Mouse (Mus musculus) heart, adult 2 months (tissue): ENCODE data around the gene Hsd3b7. TPM values are rescaled to one million over a fixed set of nuclear protein-coding genes. Genes with fewer than 3 reads are reported as not detected.

Experiments
- DNase-seq, 2 experiments: peaks; one replicate each; pipeline ENCODE4 v3.0.0; 2021
- H3K27ac ChIP-seq: fragments of 200-600 bp; 2 replicates; pipeline ENCODE4 v1.8.1; 2022
- H3K27me3 ChIP-seq: fragments of 200-500 bp; 2 replicates; pipeline ENCODE4 v1.6.1; 2012; ENCODE audit warnings: mild to moderate bottlenecking, low read length, inconsistent platforms, mixed read lengths; ENCODE audit not compliant: control insufficient read depth, insufficient read depth
- H3K36me3 ChIP-seq: fragments of 200-500 bp; 2 replicates; pipeline ENCODE4 v1.6.1; 2012; ENCODE audit warnings: low read length, inconsistent platforms; ENCODE audit not compliant: control insufficient read depth, insufficient read depth
- H3K4me1 ChIP-seq: fragments of 200-500 bp; 2 replicates; pipeline ENCODE4 v1.6.1; 2011; ENCODE audit warnings: low read length; ENCODE audit not compliant: control insufficient read depth, insufficient read depth
- H3K4me3 ChIP-seq: fragments of 200-600 bp; 2 replicates; pipeline ENCODE4 v1.8.1; 2022
- H3K79me2 ChIP-seq: fragments of 200-500 bp; replicated peaks from 2 replicates; pipeline ENCODE4 v1.6.1; 2012; ENCODE audit warnings: mild to moderate bottlenecking, inconsistent platforms, low read length, moderate library complexity, mixed read lengths; ENCODE audit not compliant: control insufficient read depth, insufficient read depth
- H3K9ac ChIP-seq: fragments of 200-500 bp; 2 replicates; pipeline ENCODE4 v1.6.1; 2012; ENCODE audit warnings: low read depth, mild to moderate bottlenecking, control low read depth, inconsistent platforms, low read length, mixed read lengths
- CTCF ChIP-seq: fragments of 200-600 bp; IDR thresholded peaks from 2 replicates; pipeline ENCODE4 v1.8.1; 2022; ENCODE audit warnings: antibody characterized with exemption, mild to moderate bottlenecking, moderate library complexity
- EP300 ChIP-seq: fragments of 200-500 bp; IDR thresholded peaks from 2 replicates; pipeline ENCODE4 v1.6.1; 2011; ENCODE audit warnings: low read depth, low read length, control low read depth; ENCODE audit not compliant: insufficient read depth
- POLR2A ChIP-seq: fragments of 200-500 bp; IDR thresholded peaks from 2 replicates; pipeline ENCODE4 v1.6.1; 2011; ENCODE audit warnings: mild to moderate bottlenecking, low read depth, low read length, control low read depth; ENCODE audit not compliant: insufficient read depth
- WGBS: fragments of 180-500 bp; shearing (Covaris S2); methylation state at CpG from one replicate; pipeline ENCODE4 v1.1.7; 2018; 5-methylcytosine and 5-hydroxymethylcytosine counted together
- intact Hi-C: fragments of 180-260 bp; cut with DNase I; formaldehyde crosslinking; loops from one replicate; pipeline ENCODE4 v1.15.1; 2025
- polyA plus RNA-seq: library from polyadenylated mRNA; depleted of rRNA; stranded (reverse); fragments of >200 nt; gene quantifications from 2 replicates; pipeline ENCODE4 v1.2.3, GENCODE M21; 2012
- total RNA-seq, 2 experiments: library from RNA; stranded (reverse); gene quantifications; 2 replicates each; pipeline ENCODE4 v1.2.3; 2021

Hsd3b7 gene
- total and polyA plus RNA-seq, 3 experiments: 9.8 to 37.0 (median 12.9) TPM

DNA sequence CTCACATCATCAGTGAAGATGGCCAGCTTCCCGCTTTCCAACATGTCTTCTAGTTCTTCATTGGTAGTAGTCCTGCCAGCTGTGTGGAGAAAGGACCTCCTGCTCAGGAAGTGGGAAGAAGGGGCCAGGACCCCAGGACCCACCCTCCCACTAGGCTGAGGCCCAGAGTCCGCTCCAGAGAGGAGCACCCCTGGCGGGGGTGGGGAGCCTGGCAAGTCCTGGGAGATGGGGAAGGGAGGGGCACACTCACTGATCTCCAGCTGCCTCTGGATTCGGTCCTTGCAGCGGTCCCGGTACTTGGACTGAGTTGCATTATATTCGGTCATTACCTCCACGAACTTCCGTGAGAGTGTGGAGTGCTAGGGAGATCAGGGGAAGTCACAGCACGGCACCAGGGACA is 10.2 kb downstream of the Hsd3b7 start:
- no peaks in the 10 kb centered on the region for H3K79me2 ChIP-seq
- 91% methylated on average over 10 of the region's 10 CpGs for WGBS
- no peak for TF ChIP-seq EP300
- TF ChIP-seq POLR2A: no peak
- no peak for TF ChIP-seq CTCF
- DNase-seq: no peak
- intact Hi-C loops: loop anchor here (10.0 kb wide), 1 partner anchor 394 kb away; the partner anchor contains the start of gene Cox6a2
- H3K4me3 ChIP-seq: no peak overlapping the region
- H3K36me3 ChIP-seq: no peaks in the 10 kb centered on the region
- no peak overlapping the region for H3K9ac ChIP-seq
- no peak overlapping the region for H3K27ac ChIP-seq
- H3K4me1 ChIP-seq: peaks cover 10% of the 10 kb centered on the region
- no peaks in the 10 kb centered on the region for H3K27me3 ChIP-seq

DNA sequence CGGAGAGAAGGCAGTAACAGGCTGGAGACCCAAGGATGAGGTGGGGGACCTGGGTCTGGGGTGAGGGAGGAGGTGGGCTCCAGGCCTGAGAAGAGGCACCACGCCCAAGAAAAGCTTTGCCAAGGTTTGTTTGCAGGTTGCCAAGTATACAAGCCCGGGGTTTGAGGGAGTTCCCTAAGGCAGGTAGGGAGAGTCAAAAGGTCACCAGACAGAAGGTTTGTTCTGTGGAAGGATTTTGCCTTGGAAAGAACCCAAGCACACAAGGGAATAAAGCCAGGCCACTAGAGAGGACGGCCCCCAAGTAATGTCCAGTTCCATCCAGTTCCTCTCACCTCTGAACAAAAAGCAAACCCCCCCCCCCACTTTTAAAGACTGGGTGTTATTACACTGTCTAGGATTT is 10.8 kb downstream of the Hsd3b7 start:
- intact Hi-C loops: loop anchor here (10.0 kb wide), 1 partner anchor 394 kb away; the partner anchor contains the start of gene Cox6a2
- no peak for DNase-seq
- TF ChIP-seq POLR2A (no peak), CTCF (no peak), EP300 (no peak)
- no peak overlapping the region for H3K27ac ChIP-seq
- no peak overlapping the region for H3K4me3 ChIP-seq
- H3K36me3 ChIP-seq: no peaks in the 10 kb centered on the region
- H3K79me2 ChIP-seq: no peaks in the 10 kb centered on the region
- H3K4me1 ChIP-seq: peaks cover 10% of the 10 kb centered on the region
- whole genome bisulfite sequencing: 69% methylated on average over 4 of the region's 4 CpGs
- no peaks in the 10 kb centered on the region for H3K27me3 ChIP-seq
- no peak overlapping the region for H3K9ac ChIP-seq

DNA sequence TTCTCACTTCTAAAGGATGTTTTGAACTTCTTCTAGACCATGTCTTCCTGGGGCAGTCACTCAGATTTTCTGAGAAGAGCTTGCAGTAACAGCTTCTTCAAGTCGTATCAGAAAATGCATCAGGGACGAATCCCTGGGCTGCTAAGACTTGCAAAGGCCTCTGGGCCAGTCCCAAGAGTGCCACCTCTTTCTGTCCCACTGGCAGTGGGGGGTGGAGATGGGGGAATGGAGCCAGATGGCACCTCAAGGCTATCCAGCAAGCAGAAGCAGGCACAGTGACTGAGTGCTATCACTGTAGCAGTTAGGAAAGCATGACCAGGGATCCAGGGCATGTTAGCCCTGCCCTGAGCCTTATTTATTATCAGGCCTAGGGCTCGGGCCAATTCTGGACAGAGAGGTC is 11.9 kb downstream of the Hsd3b7 start:
- peaks cover 10% of the 10 kb centered on the region for H3K4me1 ChIP-seq
- no peak overlapping the region for H3K4me3 ChIP-seq
- WGBS: 63% methylated on average over 3 of the region's 3 CpGs
- no peak for DNase-seq
- no peaks in the 10 kb centered on the region for H3K79me2 ChIP-seq
- intact Hi-C loops: loop anchor here (10.0 kb wide), 1 partner anchor 393 kb away; the partner anchor contains the start of gene Cox6a2
- H3K27me3 ChIP-seq: no peaks in the 10 kb centered on the region
- no peak overlapping the region for H3K9ac ChIP-seq
- H3K27ac ChIP-seq: peak overlapping the region; percentile 9; the same call in 1 of the 2 replicates
- TF ChIP-seq EP300: no peak
- no peaks in the 10 kb centered on the region for H3K36me3 ChIP-seq

DNA sequence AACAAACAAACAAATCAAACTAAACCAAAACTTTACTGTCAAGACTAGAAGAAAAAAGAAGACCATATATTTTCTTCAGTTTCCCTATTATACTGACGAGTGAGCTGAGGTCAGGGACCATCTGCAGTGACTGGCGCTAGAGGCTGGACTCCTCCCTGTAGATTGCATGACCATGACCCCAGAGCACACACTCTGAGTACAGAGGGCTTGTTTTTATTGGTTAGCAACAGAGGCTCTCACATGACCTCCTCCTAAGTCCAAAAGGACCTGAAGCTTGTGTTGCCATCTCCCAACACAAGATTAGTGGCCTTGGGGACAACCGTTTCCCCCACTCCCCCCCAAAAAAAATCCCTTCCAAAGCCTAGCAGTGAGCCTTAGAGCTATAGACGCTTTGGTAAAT is 13.4 kb downstream of the Hsd3b7 start:
- peaks cover 10% of the 10 kb centered on the region for H3K4me1 ChIP-seq
- no peak for DNase-seq
- H3K9ac ChIP-seq: peak overlapping the region; percentile 54
- H3K79me2 ChIP-seq: no peaks in the 10 kb centered on the region
- H3K27me3 ChIP-seq: no peaks in the 10 kb centered on the region
- TF ChIP-seq EP300: 0 out of 2 replicates have a peak, but pooled peaks have one; percentile 23
- TF ChIP-seq POLR2A: 0 out of 2 replicates have a peak, but pooled peaks have one; percentile 8
- TF ChIP-seq CTCF: no peak
- no peaks in the 10 kb centered on the region for H3K36me3 ChIP-seq
- peak overlapping the region; percentile 26 for H3K4me3 ChIP-seq
- H3K27ac ChIP-seq: peak overlapping the region; percentile 83
- intact Hi-C loops: loop anchor here (1.0 to 10.0 kb wide), 2 partner anchors 14 to 391 kb away; partner anchors contain the start of genes Cox6a2 and Hsd3b7
- 14% methylated on average over 4 of the region's 4 CpGs for WGBS

DNA sequence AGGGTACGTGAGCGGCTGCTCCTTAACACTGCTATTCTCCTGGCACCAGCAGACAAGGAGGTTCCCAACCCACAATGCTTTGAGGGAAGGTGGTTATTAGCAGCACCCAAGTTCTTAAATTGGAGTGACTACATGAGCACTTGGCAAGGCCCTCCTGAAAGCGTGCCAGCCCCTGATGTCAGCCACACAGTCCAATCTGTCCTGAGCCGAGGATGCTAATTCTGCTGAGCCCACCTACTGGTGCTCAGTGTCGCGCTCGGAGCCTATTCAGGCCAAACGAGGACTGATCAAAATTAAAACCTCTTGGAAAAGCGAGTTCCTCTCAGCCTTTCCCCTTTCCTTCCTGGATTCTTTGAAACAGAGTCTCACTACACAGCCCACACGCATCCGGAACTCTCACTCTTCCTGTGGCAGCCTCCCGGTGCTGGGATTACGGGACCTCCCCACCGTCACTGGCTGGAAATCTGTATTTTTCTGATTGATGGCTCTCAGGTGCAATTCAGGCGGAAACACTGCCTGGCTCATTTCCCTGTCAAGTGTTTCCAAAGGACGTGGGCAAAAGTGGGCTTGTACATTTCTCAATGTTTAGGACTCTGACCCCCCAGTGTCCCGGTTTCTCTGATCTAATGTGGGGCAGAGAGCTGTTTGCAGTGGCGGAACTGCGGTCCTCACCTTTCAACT is 14.0 kb downstream of the Hsd3b7 start:
- Histone ChIP-seq H3K36me3 (no peaks in the 10 kb centered on the region), H3K4me1 (peaks cover 10% of the 10 kb centered on the region), H3K27ac (peak overlapping the region; percentile 83), H3K27me3 (no peaks in the 10 kb centered on the region), H3K9ac (peak overlapping the region; percentile 54), H3K4me3 (peak overlapping the region; percentile 26), H3K79me2 (no peaks in the 10 kb centered on the region)
- intact Hi-C loops: loop anchor here (1.0 to 10.0 kb wide), 2 partner anchors 14 to 390 kb away; partner anchors contain the start of genes Cox6a2 and Hsd3b7
- TF ChIP-seq EP300 (0 out of 2 replicates have a peak, but pooled peaks have one; percentile 2), CTCF (peak; percentile 12; the same call in 1 of the 2 replicates), POLR2A (0 out of 2 replicates have a peak, but pooled peaks have one; percentile 3)
- peak; percentile 85 to 89 for DNase-seq
- WGBS: 30% methylated on average over 19 of the region's 19 CpGs
